8 mouse cellular contexts compared by ENCODE assay signal in genomic region chr2:106694567-106694885, GRCm38 (mm10). TPM values are rescaled to one million over a fixed set of nuclear protein-coding genes. Genes with fewer than 3 reads are reported as not detected.
A peak's percentile ranks its signal among the peaks of the same experiment; 100 is the strongest.
DNase-seq lines count a peak whose midpoint lies in the region; ATAC-seq lines count a peak whose summit lies in the region.

No protein-coding gene starts in this region.

- peak overlapping the region; percentile 88 for H3K27ac ChIP-seq in lung, embryonic 16.5 days (ENCODE audit: low read length)
- H3K27ac ChIP-seq in limb, embryonic 13.5 days: peak overlapping the region; percentile 98
- peak overlapping the region; percentile 94 for H3K27ac ChIP-seq in stomach, embryonic 14.5 days (ENCODE audit: low read length)

- no peaks in the 10 kb centered on the region for H3K27me3 ChIP-seq in lung, embryonic 16.5 days (ENCODE audit: control insufficient read depth, insufficient read depth, low read depth, low read length)
- no peaks in the 10 kb centered on the region for H3K27me3 ChIP-seq in limb, embryonic 13.5 days
- no peaks in the 10 kb centered on the region for H3K27me3 ChIP-seq in stomach, embryonic 14.5 days (ENCODE audit: control insufficient read depth, insufficient read depth, low read length)

- WGBS in lung, embryonic 16.5 days: 1% methylated on average over 10 of the region's 10 CpGs
- WGBS in limb, embryonic 13.5 days: under 1% methylated on average over 10 of the region's 10 CpGs
- under 1% methylated on average over 10 of the region's 10 CpGs for WGBS in stomach, embryonic 14.5 days

- peak overlapping the region; percentile 83 for H3K4me3 ChIP-seq in lung, embryonic 16.5 days (ENCODE audit: low read length)
- peak overlapping the region; percentile 85 for H3K4me3 ChIP-seq in limb, embryonic 13.5 days
- peak overlapping the region; percentile 82 for H3K4me3 ChIP-seq in stomach, embryonic 14.5 days (ENCODE audit: low read depth, low read length)

- ATAC-seq in lung, embryonic 16.5 days (ENCODE audit: low read depth): no peak
- no peak for ATAC-seq in limb, embryonic 13.5 days (ENCODE audit: low FRiP score, low read depth)
- no peak for ATAC-seq in stomach, embryonic 14.5 days (ENCODE audit: insufficient number of reproducible peaks, insufficient read depth, low FRiP score, low read depth)

- H3K9ac ChIP-seq in lung, embryonic 16.5 days (ENCODE audit: low read length): peak overlapping the region; percentile 89
- peak overlapping the region; percentile 97 for H3K9ac ChIP-seq in limb, embryonic 13.5 days
- peak overlapping the region; percentile 86 for H3K9ac ChIP-seq in stomach, embryonic 14.5 days (replicated peaks; ENCODE audit: low read depth, low read length)

- H3K4me2 ChIP-seq in lung, embryonic 16.5 days (ENCODE audit: low read depth, low read length): peak overlapping the region; percentile 99
- H3K4me2 ChIP-seq in limb, embryonic 13.5 days (replicated peaks): peak overlapping the region; percentile 96
- H3K4me2 ChIP-seq in stomach, embryonic 14.5 days (replicated peaks; ENCODE audit: low read depth, low read length): peak overlapping the region; percentile 96

- no peaks in the 10 kb centered on the region for H3K36me3 ChIP-seq in lung, embryonic 16.5 days (ENCODE audit: control insufficient read depth, insufficient read depth, low read length)
- H3K36me3 ChIP-seq in limb, embryonic 13.5 days: peaks cover 4% of the 10 kb centered on the region
- no peaks in the 10 kb centered on the region for H3K36me3 ChIP-seq in stomach, embryonic 14.5 days (ENCODE audit: control insufficient read depth, insufficient read depth, low read length)

- no peaks in the 10 kb centered on the region for H3K9me3 ChIP-seq in lung, embryonic 16.5 days (ENCODE audit: control insufficient read depth, low read length)
- H3K9me3 ChIP-seq in limb, embryonic 13.5 days: no peaks in the 10 kb centered on the region
- H3K9me3 ChIP-seq in stomach, embryonic 14.5 days (ENCODE audit: control insufficient read depth, low read depth, low read length): no peaks in the 10 kb centered on the region

- peak; percentile 2 for DNase-seq in cerebellum, adult 11 months
- DNase-seq in cerebellum, adult 11-12 months: no peak
- no peak for DNase-seq in lung, postnatal 25 days (ENCODE audit: low spot score)
- DNase-seq in cerebellum, adult 9-11 months: no peak
- DNase-seq in right cerebral cortex, adult 18-20 months: no peak

- peaks cover 14% of the 10 kb centered on the region for H3K4me1 ChIP-seq in lung, embryonic 16.5 days (replicated peaks; ENCODE audit: control insufficient read depth, insufficient read depth, low read length)
- H3K4me1 ChIP-seq in limb, embryonic 13.5 days: peaks cover 39% of the 10 kb centered on the region
- peaks cover 15% of the 10 kb centered on the region; the same call in 1 of the 2 replicates for H3K4me1 ChIP-seq in stomach, embryonic 14.5 days (ENCODE audit: control insufficient read depth, insufficient read depth, low read length)

RNA-seq across cellular contexts. Expression of gene Mpped2, which starts 1.5 kb away (rescaled TPM):
- 23.1 and 28.8 TPM in 2 replicates for polyA plus RNA-seq in lung, embryonic 16.5 days (2015; fragmentation: Nextera tagmentation; extraction: Ambion mirVana)
- 130 and 135 TPM in 2 replicates for polyA plus RNA-seq in limb, embryonic 13.5 days (2015; fragmentation: Nextera tagmentation; extraction: Ambion mirVana)
- 45.7 and 52.9 TPM in 2 replicates for polyA plus RNA-seq in stomach, embryonic 14.5 days (2014; fragmentation: Nextera tagmentation; extraction: Ambion mirVana)
